ENCODE assay signal across 12 mouse cellular contexts in the genomic region with DNA sequence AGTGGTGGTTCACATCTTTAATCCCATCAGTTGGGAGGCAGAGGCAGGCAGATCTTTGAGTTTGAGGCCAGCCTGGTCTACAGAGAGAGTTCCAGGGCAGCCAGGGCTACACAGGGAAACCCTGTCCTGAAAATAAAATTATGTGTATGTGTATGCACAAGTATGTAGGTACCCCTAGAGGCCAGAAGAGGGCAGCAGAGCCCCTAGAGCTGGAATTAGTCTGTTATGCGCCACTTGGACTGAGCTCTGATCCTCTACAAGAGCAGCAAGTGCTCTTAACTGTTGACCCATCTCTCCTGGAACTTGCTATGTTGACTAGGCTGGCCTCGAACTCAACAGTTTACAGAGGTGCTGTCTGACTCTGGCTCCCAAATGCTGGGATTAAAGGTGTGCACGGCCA. TPM values are rescaled to one million over a fixed set of nuclear protein-coding genes. Genes with fewer than 3 reads are reported as not detected.
A peak's percentile ranks its signal among the peaks of the same experiment; 100 is the strongest.
DNase-seq lines count a peak whose midpoint lies in the region; ATAC-seq and TF ChIP-seq lines count a peak whose summit lies in the region.
"Had no signal": no experiment of that assay in that cellular context is flagged by ENCODE, and none has a peak within 500 bp of the region (broad histone marks: within the 10 kb centered on the region; RNA-seq: fewer than 3 reads in every experiment).

No protein-coding gene starts in this region.

- ATAC-seq in forebrain, postnatal 0 days: no peak
- ATAC-seq in forebrain, embryonic 16.5 days: no peak

- no peaks in the 10 kb centered on the region for H3K9me3 ChIP-seq in forebrain, postnatal 0 days (ENCODE audit: low read length)
- no peaks in the 10 kb centered on the region for H3K9me3 ChIP-seq in forebrain, embryonic 16.5 days (ENCODE audit: control insufficient read depth, low read length)
- H3K9me3 ChIP-seq: limb, embryonic 10.5 days; midbrain, embryonic 10.5 days had no signal

- H3K36me3 ChIP-seq in forebrain, postnatal 0 days (ENCODE audit: insufficient read depth): no peaks in the 10 kb centered on the region
- H3K36me3 ChIP-seq in forebrain, embryonic 16.5 days (ENCODE audit: control insufficient read depth, insufficient read depth): no peaks in the 10 kb centered on the region
- no peaks in the 10 kb centered on the region for H3K36me3 ChIP-seq in testis, adult 2 months (ENCODE audit: control insufficient read depth, insufficient read depth, low read length)
- H3K36me3 ChIP-seq: limb, embryonic 10.5 days; midbrain, embryonic 10.5 days had no signal

- H3K9ac ChIP-seq in forebrain, postnatal 0 days: no peak overlapping the region
- no peak overlapping the region for H3K9ac ChIP-seq in forebrain, embryonic 16.5 days (replicated peaks; ENCODE audit: low read depth, low read length)

- no peak for DNase-seq in forebrain, postnatal 0 days
- no peak for DNase-seq in testis, postnatal 14 days (ENCODE audit: low spot score)
- peak; percentile 48 for DNase-seq in c-Kit-positive CD71-negative TER-119-negative erythroid progenitor cells, embryonic 14.5 days (ENCODE audit: low read depth)
- DNase-seq in retina, postnatal 7 days (ENCODE audit: low read depth, low spot score): peak; percentile 9
- DNase-seq in layer of hippocampus, postnatal 36 days: no peak
- DNase-seq in natural killer cell, adult 2 months (ENCODE audit: low spot score in 2 of 2): no peak

- no peak overlapping the region for H3K27ac ChIP-seq in forebrain, postnatal 0 days (ENCODE audit: low read depth, low read length)
- no peak overlapping the region for H3K27ac ChIP-seq in forebrain, embryonic 16.5 days (ENCODE audit: low read length)
- no peak overlapping the region for H3K27ac ChIP-seq in testis, adult 2 months (ENCODE audit: control insufficient read depth, insufficient read depth, low read depth, low read length)
- H3K27ac ChIP-seq: limb, embryonic 10.5 days; midbrain, embryonic 10.5 days had no signal

- TF ChIP-seq CTCF in forebrain, postnatal 0 days (IDR thresholded peaks at IDR 0.05; ENCODE audit: low read depth): peak; percentile 48
- TF ChIP-seq CTCF in testis, adult 2 months (IDR thresholded peaks at IDR 0.05; ENCODE audit: control insufficient read depth, insufficient read depth, insufficient replicate concordance, low read depth, low read length): peak; percentile 33; the same call in 1 of the 2 replicates

- H3K4me1 ChIP-seq in forebrain, postnatal 0 days (ENCODE audit: insufficient read depth): no peaks in the 10 kb centered on the region
- 0 out of 2 replicates have a peak, but pooled peaks cover 2% of the 10 kb centered on the region for H3K4me1 ChIP-seq in forebrain, embryonic 16.5 days (replicated peaks; ENCODE audit: control insufficient read depth, insufficient read depth, low read length)
- H3K4me1 ChIP-seq in testis, adult 2 months (ENCODE audit: control insufficient read depth, insufficient read depth, low read length): peaks cover 9% of the 10 kb centered on the region

- WGBS in forebrain, postnatal 0 days: 95% methylated on average over 3 of the region's 3 CpGs
- WGBS in forebrain, embryonic 16.5 days: 89% methylated on average over 3 of the region's 3 CpGs

- H3K4me3 ChIP-seq in forebrain, postnatal 0 days (ENCODE audit: low read depth, low read length): no peak overlapping the region
- no peak overlapping the region for H3K4me3 ChIP-seq in forebrain, embryonic 16.5 days (replicated peaks; ENCODE audit: low read length)
- H3K4me3 ChIP-seq in testis, adult 2 months (ENCODE audit: control insufficient read depth, low read depth, low read length): no peak overlapping the region
- H3K4me3 ChIP-seq: limb, embryonic 10.5 days; midbrain, embryonic 10.5 days had no signal

- no peak overlapping the region for H3K4me2 ChIP-seq in forebrain, postnatal 0 days (ENCODE audit: low read depth)
- no peak overlapping the region for H3K4me2 ChIP-seq in forebrain, embryonic 16.5 days (ENCODE audit: low read length)

- TF ChIP-seq POLR2A in testis, adult 2 months (IDR thresholded peaks at IDR 0.05; ENCODE audit: control insufficient read depth, low read depth, low read length): no peak

- no peaks in the 10 kb centered on the region for H3K27me3 ChIP-seq in forebrain, postnatal 0 days (ENCODE audit: insufficient read depth, low read length)
- H3K27me3 ChIP-seq in forebrain, embryonic 16.5 days (replicated peaks; ENCODE audit: control insufficient read depth, insufficient read depth, low read length): no peaks in the 10 kb centered on the region
- no peaks in the 10 kb centered on the region for H3K27me3 ChIP-seq in testis, adult 2 months (ENCODE audit: control insufficient read depth, insufficient read depth, low read length)

RNA-seq across cellular contexts. Expression of a gene that starts 28.1 kb away (rescaled TPM):
- 17.6 and 21.1 TPM in 2 replicates for total RNA-seq in forebrain, postnatal 0 days (2014; rRNA removed)
- polyA plus RNA-seq in forebrain, postnatal 0 days (2015; fragmentation: Nextera tagmentation; extraction: Ambion mirVana): 11.3 and 12.3 TPM in 2 replicates
- polyA plus RNA-seq in forebrain, embryonic 16.5 days (2015; fragmentation: Nextera tagmentation; extraction: Ambion mirVana): 3.4 and 4.2 TPM in 2 replicates
- 12.9 and 14.7 TPM in 2 replicates for polyA plus RNA-seq in testis, adult 2 months (2012; rRNA removed)
- total RNA-seq in layer of hippocampus, postnatal 36 days (2021): 1 to 10 TPM; 6.4 to 8.6 TPM
- total RNA-seq: heart, adult 8-10 months had no signal
- polyA plus RNA-seq: kidney, embryonic 14.5 days; limb, embryonic 10.5 days had no signal

RNA-seq across cellular contexts. Expression of a gene that starts 29.7 kb away (rescaled TPM):
- not detected in 2 replicates for total RNA-seq in forebrain, postnatal 0 days (2014; rRNA removed)
- 0.06 TPM in 2 replicates for polyA plus RNA-seq in forebrain, postnatal 0 days (2015; fragmentation: Nextera tagmentation; extraction: Ambion mirVana)
- 0.18 TPM in 1 of 2 replicates, not detected in the other for polyA plus RNA-seq in forebrain, embryonic 16.5 days (2015; fragmentation: Nextera tagmentation; extraction: Ambion mirVana)
- polyA plus RNA-seq in testis, adult 2 months (2012; rRNA removed): 0.07 and 0.16 TPM in 2 replicates
- not detected for total RNA-seq in layer of hippocampus, postnatal 36 days (2021)
- total RNA-seq: heart, adult 8-10 months had no signal
- polyA plus RNA-seq: kidney, embryonic 14.5 days; limb, embryonic 10.5 days; midbrain, embryonic 10.5 days had no signal

RNA-seq across cellular contexts. Expression of a gene that starts 53.3 kb away (rescaled TPM):
- total RNA-seq in forebrain, postnatal 0 days (2014; rRNA removed): 6.5 and 8.0 TPM in 2 replicates
- polyA plus RNA-seq in forebrain, postnatal 0 days (2015; fragmentation: Nextera tagmentation; extraction: Ambion mirVana): 3.9 and 6.7 TPM in 2 replicates
- 10.1 and 15.5 TPM in 2 replicates for polyA plus RNA-seq in forebrain, embryonic 16.5 days (2015; fragmentation: Nextera tagmentation; extraction: Ambion mirVana)
- 1.8 TPM in 2 replicates for polyA plus RNA-seq in testis, adult 2 months (2012; rRNA removed)
- total RNA-seq in layer of hippocampus, postnatal 36 days (2021): 10 to 100 TPM; 12.6 to 15.2 TPM

Comparison
In these comparisons a context has a peak if more than half of its experiments do, and no peak if none do; other contexts are left out.
1. DNase-seq: peak in c-Kit-positive CD71-negative TER-119-negative erythroid progenitor cells, embryonic 14.5 days (single experiment) and retina, postnatal 7 days (single experiment); none in forebrain, postnatal 0 days (single experiment), testis, postnatal 14 days (single experiment), layer of hippocampus, postnatal 36 days (0 of 2) and natural killer cell, adult 2 months (0 of 2).